30 mouse cellular contexts compared by ENCODE assay signal in the genomic region with DNA sequence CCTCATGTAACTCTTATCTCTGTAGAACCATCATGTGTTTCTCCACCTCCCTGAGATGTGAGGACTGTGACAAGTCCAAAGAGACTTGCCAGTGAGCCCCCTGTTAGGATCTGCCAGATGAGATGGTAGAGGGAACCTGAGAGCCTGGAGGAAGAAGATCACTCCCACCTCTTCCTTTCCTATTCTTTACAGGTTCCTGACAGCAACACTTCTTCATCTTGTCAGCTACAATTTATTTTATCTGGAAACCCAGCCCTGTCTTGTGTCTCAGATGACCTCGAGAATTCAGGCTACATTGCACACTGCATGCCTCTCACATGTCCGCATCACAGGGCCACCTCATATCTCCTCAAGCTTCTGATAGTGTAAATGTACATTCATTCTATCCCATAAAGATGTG. TPM values are rescaled to one million over a fixed set of nuclear protein-coding genes. Genes with fewer than 3 reads are reported as not detected.
"Had no signal": no experiment of that assay in that cellular context is flagged by ENCODE, and none has a peak within 500 bp of the region (broad histone marks: within the 10 kb centered on the region; RNA-seq: fewer than 3 reads in every experiment).

No protein-coding gene starts in this region.

- DNase-seq: gastrocnemius, adult 2 months; gastrocnemius, postnatal 10 days; gastrocnemius, postnatal 25 days; heart, adult 18-20 months; heart, postnatal 10 days; heart, postnatal 4 days; kidney, adult 2 months; kidney, postnatal 14 days; kidney, postnatal 4 days; liver; liver, embryonic 13.5 days had no signal

- H3K27ac ChIP-seq: gastrocnemius, adult 2 months; heart, embryonic 10.5 days; hindbrain, embryonic 10.5 days; hindbrain, embryonic 12.5 days; hindbrain, embryonic 14.5 days; intestine, embryonic 15.5 days; layer of hippocampus, adult 2 months; left cerebral cortex, adult 2 months; limb, embryonic 10.5 days; limb, embryonic 12.5 days; liver, embryonic 13.5 days; liver, embryonic 15.5 days had no signal

- H3K9me3 ChIP-seq: heart, embryonic 10.5 days; heart, embryonic 12.5 days; hindbrain, embryonic 10.5 days; hindbrain, embryonic 12.5 days; intestine, embryonic 15.5 days; limb, embryonic 10.5 days; limb, embryonic 12.5 days; liver, embryonic 13.5 days; liver, embryonic 15.5 days had no signal

- H3K36me3 ChIP-seq: heart, embryonic 10.5 days; heart, embryonic 12.5 days; hindbrain, embryonic 10.5 days; hindbrain, embryonic 12.5 days; intestine, embryonic 15.5 days; limb, embryonic 10.5 days; limb, embryonic 12.5 days; liver, embryonic 13.5 days; liver, embryonic 15.5 days had no signal

- H3K27me3 ChIP-seq: heart, embryonic 12.5 days; hindbrain, embryonic 12.5 days; intestine, embryonic 15.5 days; limb, embryonic 12.5 days; liver, embryonic 13.5 days; liver, embryonic 15.5 days had no signal

- ATAC-seq: hindbrain, embryonic 16.5 days; inflammation-experienced regulatory T-cells, adult 6 months; intestine, embryonic 15.5 days; intestine, postnatal 0 days had no signal

- H3K4me1 ChIP-seq: heart, embryonic 12.5 days; hindbrain, embryonic 10.5 days; hindbrain, embryonic 12.5 days; intestine, embryonic 15.5 days; limb, embryonic 10.5 days; limb, embryonic 12.5 days; liver, embryonic 13.5 days; liver, embryonic 15.5 days had no signal

- H3K4me3 ChIP-seq: gastrocnemius, adult 2 months; heart, embryonic 10.5 days; heart, embryonic 12.5 days; hindbrain, embryonic 10.5 days; hindbrain, embryonic 12.5 days; intestine, embryonic 15.5 days; layer of hippocampus, adult 2 months; left cerebral cortex, adult 2 months; limb, embryonic 10.5 days; limb, embryonic 12.5 days; liver, embryonic 13.5 days; liver, embryonic 15.5 days had no signal

- H3K9ac ChIP-seq: heart, embryonic 12.5 days; hindbrain, embryonic 12.5 days; hindbrain, embryonic 14.5 days; intestine, embryonic 15.5 days; limb, embryonic 12.5 days; liver, embryonic 13.5 days; liver, embryonic 15.5 days had no signal

- H3K4me2 ChIP-seq: heart, embryonic 12.5 days; hindbrain, embryonic 12.5 days; hindbrain, embryonic 14.5 days; intestine, embryonic 15.5 days; limb, embryonic 12.5 days; liver, embryonic 11.5 days; liver, embryonic 13.5 days; liver, embryonic 15.5 days had no signal

RNA-seq across cellular contexts. Expression of gene Gm21293, which starts 24.5 kb away (rescaled TPM):
- polyA plus RNA-seq: frontal cortex, adult 2 months; heart, embryonic 10.5 days; heart, embryonic 12.5 days; heart, embryonic 14.5 days; heart, embryonic 16.5 days; hindbrain, embryonic 10.5 days; hindbrain, embryonic 12.5 days; hindbrain, embryonic 14.5 days; hindbrain, embryonic 16.5 days; inflammation-experienced regulatory T-cells, adult 6 months; intestine, embryonic 15.5 days; intestine, postnatal 0 days; kidney, adult 2 months; limb, embryonic 10.5 days; limb, embryonic 12.5 days; limb, embryonic 14.5 days; liver, embryonic 11.5 days; liver, embryonic 13.5 days; liver, embryonic 15.5 days had no signal

RNA-seq across cellular contexts. Expression of gene Gm6763, which starts 33.0 kb away (rescaled TPM):
- polyA plus RNA-seq: frontal cortex, adult 2 months; heart, embryonic 10.5 days; heart, embryonic 12.5 days; heart, embryonic 14.5 days; heart, embryonic 16.5 days; hindbrain, embryonic 10.5 days; hindbrain, embryonic 12.5 days; hindbrain, embryonic 14.5 days; hindbrain, embryonic 16.5 days; inflammation-experienced regulatory T-cells, adult 6 months; intestine, embryonic 15.5 days; intestine, postnatal 0 days; kidney, adult 2 months; limb, embryonic 10.5 days; limb, embryonic 12.5 days; limb, embryonic 14.5 days; liver, embryonic 11.5 days; liver, embryonic 13.5 days; liver, embryonic 15.5 days had no signal

RNA-seq across cellular contexts. Expression of gene Gm8764, which starts 41.5 kb away (rescaled TPM):
- polyA plus RNA-seq: frontal cortex, adult 2 months; heart, embryonic 10.5 days; heart, embryonic 12.5 days; heart, embryonic 14.5 days; heart, embryonic 16.5 days; hindbrain, embryonic 10.5 days; hindbrain, embryonic 12.5 days; hindbrain, embryonic 14.5 days; hindbrain, embryonic 16.5 days; inflammation-experienced regulatory T-cells, adult 6 months; intestine, embryonic 15.5 days; intestine, postnatal 0 days; kidney, adult 2 months; limb, embryonic 10.5 days; limb, embryonic 12.5 days; limb, embryonic 14.5 days; liver, embryonic 11.5 days; liver, embryonic 13.5 days; liver, embryonic 15.5 days had no signal

RNA-seq across cellular contexts. Expression of gene Gm21304, which starts 50.0 kb away (rescaled TPM):
- polyA plus RNA-seq: frontal cortex, adult 2 months; heart, embryonic 10.5 days; heart, embryonic 12.5 days; heart, embryonic 14.5 days; heart, embryonic 16.5 days; hindbrain, embryonic 10.5 days; hindbrain, embryonic 12.5 days; hindbrain, embryonic 14.5 days; hindbrain, embryonic 16.5 days; inflammation-experienced regulatory T-cells, adult 6 months; intestine, embryonic 15.5 days; intestine, postnatal 0 days; kidney, adult 2 months; limb, embryonic 10.5 days; limb, embryonic 12.5 days; limb, embryonic 14.5 days; liver, embryonic 11.5 days; liver, embryonic 13.5 days; liver, embryonic 15.5 days had no signal

RNA-seq across cellular contexts. Expression of gene Gm21312, which starts 58.5 kb away (rescaled TPM):
- polyA plus RNA-seq: frontal cortex, adult 2 months; heart, embryonic 10.5 days; heart, embryonic 12.5 days; heart, embryonic 14.5 days; heart, embryonic 16.5 days; hindbrain, embryonic 10.5 days; hindbrain, embryonic 12.5 days; hindbrain, embryonic 14.5 days; hindbrain, embryonic 16.5 days; inflammation-experienced regulatory T-cells, adult 6 months; intestine, embryonic 15.5 days; intestine, postnatal 0 days; kidney, adult 2 months; limb, embryonic 10.5 days; limb, embryonic 12.5 days; liver, embryonic 11.5 days; liver, embryonic 13.5 days; liver, embryonic 15.5 days had no signal
